Mouse (Mus musculus): ENCODE data around the gene Vhl. TPM values are rescaled to one million over a fixed set of nuclear protein-coding genes. Genes with fewer than 3 reads are reported as not detected.
A peak's percentile ranks its signal among the peaks of the same experiment; 100 is the strongest.

The Vhl gene
- polyA plus RNA-seq, 1 experiment from 2014 or later: 44.4 TPM

GRCm38 (mm10) chr6:113638302-113639040 is 14.7 kb downstream of the Vhl start, which contains the start of gene Irak2:
TSS of gene Irak2 (plus strand) at chr6:113638467.
- peaks cover 11% of the 10 kb centered on the region for H3K4me1 ChIP-seq
- H3K27ac ChIP-seq (replicated peaks): peak within 1 kb of the TSS; percentile 71
- H3K4me3 ChIP-seq: peak within 1 kb of the TSS; percentile 58
- no peaks in the 10 kb centered on the region for H3K9me3 ChIP-seq (replicated peaks)
- H3K27me3 ChIP-seq (ENCODE audit: low read depth, poor library complexity, severe bottlenecking): no peaks in the 10 kb centered on the region
- 9% methylated on average over 37 of the region's 37 CpGs for WGBS
- peak; percentile 91 for DNase-seq (ENCODE audit: low spot score)
- peaks cover 7% of the 10 kb centered on the region for H3K36me3 ChIP-seq

DNA sequence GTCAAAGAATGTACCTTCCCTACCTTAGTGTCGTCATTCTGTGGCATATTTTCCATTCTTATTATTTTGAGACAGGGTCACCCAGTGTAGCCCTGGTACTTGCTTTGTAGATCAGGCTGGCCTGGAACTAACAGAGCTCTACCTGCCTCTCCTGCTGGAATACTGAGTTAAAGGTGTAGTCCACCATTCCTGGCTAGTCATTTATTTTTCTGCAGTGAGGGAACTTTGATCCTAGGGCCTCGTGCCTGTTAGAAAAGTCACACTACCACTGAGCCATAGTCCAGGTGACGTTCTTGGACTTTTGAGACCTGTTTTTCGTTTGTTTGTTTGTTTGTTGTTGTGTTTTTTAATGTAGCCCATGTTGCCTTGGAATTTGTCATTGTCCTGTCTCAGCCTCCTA is 15.4 kb downstream of the Vhl start:
- Histone ChIP-seq H3K9me3 (replicated peaks) (no peaks in the 10 kb centered on the region), H3K27ac (replicated peaks) (no peak overlapping the region), H3K36me3 (peaks cover under 1% of the 10 kb centered on the region), H3K27me3 (ENCODE audit: low read depth, poor library complexity, severe bottlenecking) (no peaks in the 10 kb centered on the region), H3K4me1 (peaks cover 11% of the 10 kb centered on the region), H3K4me3 (no peak overlapping the region)
- no peak for DNase-seq (ENCODE audit: low spot score)
- 90% methylated on average over 4 of the region's 4 CpGs for WGBS

DNA sequence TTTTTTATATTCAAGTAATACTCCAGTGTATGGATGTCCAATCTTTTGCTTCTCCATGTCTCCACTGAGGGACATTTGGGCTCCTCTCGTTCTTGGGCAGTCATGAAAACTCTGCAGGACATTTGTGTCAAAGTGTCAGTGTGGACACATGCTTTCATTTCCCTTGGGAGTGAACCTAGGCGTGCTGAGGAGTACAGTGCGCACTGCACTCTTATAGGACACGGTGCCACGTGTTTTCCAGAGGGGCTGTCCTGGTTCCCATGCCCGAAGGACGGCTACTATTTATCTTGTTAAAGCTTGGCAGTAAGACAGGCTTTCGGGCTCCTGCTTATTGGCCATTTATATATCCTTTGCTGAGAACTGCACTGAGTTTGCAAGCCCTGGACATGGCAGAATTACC is 18.8 kb downstream of the Vhl start:
- H3K27ac ChIP-seq (replicated peaks): no peak overlapping the region
- H3K27me3 ChIP-seq (ENCODE audit: low read depth, poor library complexity, severe bottlenecking): no peaks in the 10 kb centered on the region
- no peak for DNase-seq (ENCODE audit: low spot score)
- H3K4me3 ChIP-seq: no peak overlapping the region
- WGBS: 90% methylated on average over 8 of the region's 8 CpGs
- H3K36me3 ChIP-seq: no peaks in the 10 kb centered on the region
- no peaks in the 10 kb centered on the region for H3K9me3 ChIP-seq (replicated peaks)
- peaks cover 11% of the 10 kb centered on the region for H3K4me1 ChIP-seq

DNA sequence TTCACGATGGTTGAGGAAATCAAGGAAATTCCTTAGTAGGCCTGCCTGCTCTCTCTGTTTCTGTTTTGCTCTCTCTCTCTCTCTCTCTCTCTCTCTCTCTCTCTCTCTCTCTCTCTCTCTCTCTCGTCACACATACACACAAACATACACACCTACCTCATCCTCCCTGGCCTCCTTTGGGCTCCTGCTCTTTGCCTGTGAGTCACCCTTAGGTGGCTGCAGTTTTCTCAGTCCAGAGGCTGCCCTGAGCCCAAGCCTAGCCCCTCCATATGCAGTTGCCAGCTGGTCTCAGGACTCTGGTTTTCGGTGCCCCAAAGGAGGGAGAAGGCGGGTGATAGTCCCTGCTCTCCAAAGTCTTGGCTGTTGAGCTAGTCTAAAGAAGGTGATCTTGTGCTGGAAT is 19.3 kb downstream of the Vhl start:
- DNase-seq (ENCODE audit: low spot score): no peak
- Histone ChIP-seq H3K36me3 (no peaks in the 10 kb centered on the region), H3K27ac (replicated peaks) (no peak overlapping the region), H3K4me3 (no peak overlapping the region), H3K9me3 (replicated peaks) (no peaks in the 10 kb centered on the region), H3K4me1 (peaks cover 11% of the 10 kb centered on the region), H3K27me3 (ENCODE audit: low read depth, poor library complexity, severe bottlenecking) (no peaks in the 10 kb centered on the region)
- WGBS: 87% methylated on average over 4 of the region's 4 CpGs

DNA sequence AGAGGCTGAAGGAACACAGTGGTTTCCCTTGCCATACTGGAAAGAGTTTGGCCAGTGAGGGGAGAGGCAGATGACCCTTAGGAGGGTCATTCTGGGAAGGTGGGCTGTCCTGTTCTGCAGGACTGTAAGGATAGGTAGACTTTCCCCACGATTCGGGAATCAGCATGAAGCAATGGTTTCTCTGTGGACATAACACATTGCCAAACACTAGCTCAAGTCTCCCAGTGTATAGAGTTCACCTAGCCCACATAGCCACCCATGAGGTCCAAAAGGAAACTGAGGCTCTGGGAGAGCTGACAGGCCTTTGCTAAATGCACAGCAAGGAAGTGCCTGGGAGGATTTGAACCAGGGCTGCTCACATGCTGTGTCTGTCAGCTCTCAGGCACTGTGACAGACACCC is 20.2 kb downstream of the Vhl start:
- Histone ChIP-seq H3K4me3 (no peak overlapping the region), H3K36me3 (no peaks in the 10 kb centered on the region), H3K27ac (replicated peaks) (no peak overlapping the region), H3K27me3 (ENCODE audit: low read depth, poor library complexity, severe bottlenecking) (no peaks in the 10 kb centered on the region), H3K9me3 (replicated peaks) (no peaks in the 10 kb centered on the region), H3K4me1 (peaks cover 7% of the 10 kb centered on the region; the same call in 1 of the 2 replicates)
- no peak for DNase-seq (ENCODE audit: low spot score)
- 99% methylated on average over 2 of the region's 2 CpGs for WGBS

DNA sequence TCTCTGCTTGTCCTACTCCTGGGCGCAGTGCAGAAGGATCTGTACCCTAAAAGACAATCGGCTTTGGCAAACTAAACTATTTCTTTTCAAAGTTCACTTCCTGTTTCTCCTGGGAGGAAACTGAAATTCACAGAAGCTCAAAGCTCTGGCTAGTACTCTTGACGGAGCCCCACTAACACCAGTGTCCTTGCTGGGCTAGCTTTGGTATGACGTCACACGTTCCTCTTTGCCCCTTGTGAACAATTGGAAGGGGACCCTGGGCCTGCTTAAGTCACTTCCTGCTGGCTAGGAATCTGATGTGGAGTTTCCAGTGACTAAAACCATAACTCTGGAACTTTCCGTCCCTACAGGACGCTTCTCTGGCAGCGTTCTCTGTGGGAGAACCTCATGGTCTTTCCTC is 21.0 kb downstream of the Vhl start:
- Histone ChIP-seq H3K27ac (replicated peaks) (no peak overlapping the region), H3K9me3 (replicated peaks) (no peaks in the 10 kb centered on the region), H3K4me1 (peaks cover 8% of the 10 kb centered on the region; the same call in 1 of the 2 replicates), H3K4me3 (no peak overlapping the region), H3K27me3 (ENCODE audit: low read depth, poor library complexity, severe bottlenecking) (no peaks in the 10 kb centered on the region), H3K36me3 (no peaks in the 10 kb centered on the region)
- 86% methylated on average over 8 of the region's 8 CpGs for WGBS
- no peak for DNase-seq (ENCODE audit: low spot score)

DNA sequence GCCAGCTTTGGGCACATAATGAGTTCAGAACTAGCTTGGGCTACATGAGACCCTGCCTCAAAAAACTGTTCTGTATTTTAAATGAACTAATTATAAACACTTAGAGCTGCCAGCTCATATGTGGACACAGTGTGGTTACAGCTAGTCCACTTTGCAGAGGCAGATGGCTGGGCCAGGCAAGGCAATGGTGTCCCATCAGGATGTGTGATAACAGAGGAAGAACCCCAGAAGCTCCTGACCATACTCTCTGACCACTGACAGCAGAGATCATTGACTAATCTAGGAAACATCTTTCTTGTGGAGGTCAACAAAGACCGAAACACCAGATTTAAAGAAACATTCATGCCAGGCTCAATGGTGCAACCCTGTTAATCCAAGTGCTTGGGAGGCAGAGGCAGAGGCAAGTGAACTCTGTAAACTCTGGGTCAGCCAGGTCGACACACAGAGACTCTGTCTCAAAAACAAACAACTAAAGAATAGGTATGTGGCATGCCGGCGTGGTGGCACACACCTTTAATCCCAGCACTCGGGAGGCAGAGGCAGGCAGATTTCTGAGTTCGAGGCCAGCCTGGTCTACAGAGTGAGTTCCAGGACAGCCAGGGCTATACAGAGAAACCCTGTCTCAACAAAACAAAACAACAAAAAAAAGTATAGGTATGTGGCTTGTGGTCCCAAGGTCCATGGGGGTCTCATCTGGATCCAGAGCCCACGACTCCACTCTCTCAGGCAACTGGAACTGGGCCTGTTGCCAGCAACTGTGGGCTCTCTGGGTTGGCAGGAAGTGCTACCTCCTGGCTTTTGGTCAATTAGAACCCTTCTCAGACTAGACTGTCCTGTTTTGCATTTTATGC is 25.8 kb downstream of the Vhl start:
- H3K4me1 ChIP-seq: peaks cover 4% of the 10 kb centered on the region; the same call in 1 of the 2 replicates
- H3K27ac ChIP-seq (replicated peaks): no peak overlapping the region
- DNase-seq (ENCODE audit: low spot score): no peak
- no peaks in the 10 kb centered on the region for H3K36me3 ChIP-seq
- WGBS: 85% methylated on average over 7 of the region's 7 CpGs
- no peaks in the 10 kb centered on the region for H3K9me3 ChIP-seq (replicated peaks)
- no peak overlapping the region for H3K4me3 ChIP-seq
- no peaks in the 10 kb centered on the region for H3K27me3 ChIP-seq (ENCODE audit: low read depth, poor library complexity, severe bottlenecking)

DNA sequence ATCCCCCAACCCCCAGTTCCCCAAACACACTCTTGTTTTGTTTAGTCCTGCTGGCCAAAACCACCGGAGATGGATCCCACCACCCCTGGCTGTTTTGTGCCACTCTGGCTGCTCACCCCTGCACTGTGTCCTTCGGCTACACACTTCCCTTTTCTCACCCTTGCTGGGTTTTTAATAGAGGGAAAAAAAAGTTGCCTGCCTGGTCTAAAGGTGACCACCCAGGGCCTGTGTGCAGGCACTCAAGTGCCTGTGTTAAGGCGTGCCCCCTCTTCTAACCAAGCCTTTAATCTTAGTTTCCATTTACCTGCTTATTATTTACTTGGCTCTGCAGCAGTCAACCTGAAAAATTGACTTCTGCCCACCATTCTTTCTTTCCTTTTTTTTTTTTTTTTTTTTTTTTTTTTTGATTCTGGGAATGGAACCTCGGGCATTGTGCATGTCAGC is 26.5 kb downstream of the Vhl start:
- Histone ChIP-seq H3K27me3 (ENCODE audit: low read depth, poor library complexity, severe bottlenecking) (no peaks in the 10 kb centered on the region), H3K36me3 (no peaks in the 10 kb centered on the region), H3K9me3 (replicated peaks) (no peaks in the 10 kb centered on the region), H3K27ac (replicated peaks) (no peak overlapping the region), H3K4me1 (peaks cover 4% of the 10 kb centered on the region; the same call in 1 of the 2 replicates), H3K4me3 (no peak overlapping the region)
- whole genome bisulfite sequencing: 79% methylated on average over 4 of the region's 4 CpGs
- no peak for DNase-seq (ENCODE audit: low spot score)

DNA sequence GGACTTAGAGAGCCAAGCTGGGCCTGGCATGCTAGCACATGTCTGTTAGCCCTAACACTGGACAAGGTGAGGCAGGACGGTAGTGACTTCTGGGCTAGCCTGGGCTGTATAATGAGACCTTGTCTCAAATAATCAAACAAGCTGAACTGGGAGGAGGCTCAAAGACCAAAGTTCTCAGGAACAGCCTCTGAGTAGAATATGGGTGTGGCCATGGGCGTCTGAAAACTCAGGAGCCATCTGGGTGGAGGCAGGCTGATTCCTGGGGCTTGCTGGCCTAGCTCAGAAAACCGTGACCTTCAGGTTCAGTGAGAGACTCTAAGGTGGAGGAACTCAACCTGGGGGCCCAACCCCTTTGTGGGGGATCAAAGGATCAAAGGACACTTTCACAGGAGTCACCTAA is 27.9 kb downstream of the Vhl start:
- WGBS: 76% methylated on average over 3 of the region's 3 CpGs
- Histone ChIP-seq H3K27me3 (ENCODE audit: low read depth, poor library complexity, severe bottlenecking) (no peaks in the 10 kb centered on the region), H3K4me1 (peaks cover 4% of the 10 kb centered on the region; the same call in 1 of the 2 replicates), H3K36me3 (no peaks in the 10 kb centered on the region), H3K4me3 (no peak overlapping the region), H3K9me3 (replicated peaks) (no peaks in the 10 kb centered on the region), H3K27ac (replicated peaks) (no peak overlapping the region)
- DNase-seq (ENCODE audit: low spot score): no peak

GRCm38 (mm10) chr6:113653551-113653950 is 29.8 kb downstream of the Vhl start:
- no peak for DNase-seq (ENCODE audit: low spot score)
- Histone ChIP-seq H3K27ac (replicated peaks) (no peak overlapping the region), H3K9me3 (replicated peaks) (no peaks in the 10 kb centered on the region), H3K36me3 (no peaks in the 10 kb centered on the region), H3K27me3 (ENCODE audit: low read depth, poor library complexity, severe bottlenecking) (no peaks in the 10 kb centered on the region), H3K4me1 (peaks cover 4% of the 10 kb centered on the region; the same call in 1 of the 2 replicates), H3K4me3 (no peak overlapping the region)
- 88% methylated on average over 7 of the region's 7 CpGs for WGBS

DNA sequence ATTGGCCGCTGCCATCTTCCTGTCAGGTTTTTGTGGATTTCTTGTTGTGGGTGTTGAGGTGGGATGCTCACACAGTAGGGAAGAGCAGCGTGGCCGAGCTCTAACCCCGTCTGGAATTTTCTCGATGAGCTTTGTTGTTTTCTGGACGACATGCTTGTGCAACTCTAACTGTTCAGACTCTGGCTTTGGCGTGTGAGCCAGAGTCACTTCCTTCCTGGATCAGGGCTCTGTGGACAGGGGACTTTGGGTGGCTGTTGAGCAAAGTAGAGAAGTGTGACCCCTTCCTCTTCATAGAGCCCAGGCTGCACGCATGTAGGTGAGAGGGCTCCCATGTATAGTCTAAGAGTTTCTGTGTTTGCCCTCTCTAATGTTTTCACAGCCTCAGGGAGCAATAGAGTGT is 30.3 kb downstream of the Vhl start:
- no peak for DNase-seq (ENCODE audit: low spot score)
- Histone ChIP-seq H3K9me3 (replicated peaks) (no peaks in the 10 kb centered on the region), H3K4me3 (no peak overlapping the region), H3K27me3 (ENCODE audit: low read depth, poor library complexity, severe bottlenecking) (no peaks in the 10 kb centered on the region), H3K4me1 (no peaks in the 10 kb centered on the region), H3K36me3 (no peaks in the 10 kb centered on the region), H3K27ac (replicated peaks) (no peak overlapping the region)
- WGBS: 86% methylated on average over 8 of the region's 8 CpGs

DNA sequence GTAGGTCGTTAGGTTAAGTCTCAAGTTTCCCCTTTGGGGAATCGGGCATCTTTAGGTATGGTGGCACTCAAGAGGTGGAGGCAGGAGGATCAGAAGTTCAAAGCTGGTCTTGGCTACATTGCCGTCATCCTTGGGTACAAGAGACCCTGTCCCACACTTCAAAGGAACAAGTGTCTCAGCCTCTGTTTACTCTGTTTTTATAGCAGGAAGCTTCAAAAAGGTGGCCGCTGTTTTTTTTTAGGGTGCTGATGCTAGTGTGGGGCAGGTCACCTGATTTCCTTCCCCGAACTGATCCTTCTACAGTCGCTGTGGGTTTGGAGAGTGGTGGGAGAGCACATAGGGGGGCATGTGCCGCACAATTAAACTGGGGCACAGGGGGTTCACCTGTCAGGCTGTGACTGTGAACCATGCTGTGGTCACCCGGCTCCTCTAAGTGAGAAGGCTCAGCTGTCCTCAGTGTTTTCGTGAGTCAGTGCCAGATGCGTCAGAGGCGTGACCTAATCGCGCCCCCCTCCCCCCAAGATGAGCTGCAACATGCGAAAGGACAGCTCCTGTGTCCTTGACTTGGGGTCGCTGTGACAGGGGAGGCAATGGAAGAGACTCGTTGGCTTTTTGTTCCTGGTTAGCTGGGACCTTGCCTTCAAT is 31.1 kb downstream of the Vhl start:
- H3K27me3 ChIP-seq (ENCODE audit: low read depth, poor library complexity, severe bottlenecking): no peaks in the 10 kb centered on the region
- no peaks in the 10 kb centered on the region for H3K9me3 ChIP-seq (replicated peaks)
- no peak for DNase-seq (ENCODE audit: low spot score)
- no peak overlapping the region for H3K27ac ChIP-seq (replicated peaks)
- WGBS: 84% methylated on average over 16 of the region's 16 CpGs
- H3K4me1 ChIP-seq: no peaks in the 10 kb centered on the region
- no peaks in the 10 kb centered on the region for H3K36me3 ChIP-seq
- H3K4me3 ChIP-seq: no peak overlapping the region
